Mouse (Mus musculus) liver, embryonic 15.5 days (tissue): ENCODE measurements around the gene Ppm1b. TPM values are rescaled to one million over a fixed set of nuclear protein-coding genes. Genes with fewer than 3 reads are reported as not detected.

Source experiments
- ATAC-seq: fragments of 200-750 bp; cut with Nextera tagmentation; 2 replicates; pipeline ENCODE4 v1.8.0; 2017; ENCODE audit warnings: moderate number of reproducible peaks, mild to moderate bottlenecking, moderate library complexity; ENCODE audit not compliant: insufficient read depth
- H3K27ac ChIP-seq: fragments of 300-500 bp; sonication (generic); replicated peaks from 2 replicates; pipeline ENCODE4 v1.5.1; 2015; ENCODE audit warnings: mild to moderate bottlenecking, inconsistent platforms
- H3K27me3 ChIP-seq: fragments of 300-500 bp; sonication (generic); 2 replicates; pipeline ENCODE4 v1.6.1; 2015; ENCODE audit warnings: mild to moderate bottlenecking, inconsistent platforms
- H3K36me3 ChIP-seq: fragments of 300-500 bp; sonication (generic); replicated peaks from 2 replicates; pipeline ENCODE4 v1.6.1; 2015; ENCODE audit warnings: moderate library complexity, mild to moderate bottlenecking, inconsistent platforms
- H3K4me1 ChIP-seq: fragments of 300-500 bp; sonication (generic); replicated peaks from 2 replicates; pipeline ENCODE4 v1.6.1; 2015; ENCODE audit warnings: inconsistent platforms
- H3K4me2 ChIP-seq: fragments of 300-500 bp; sonication (generic); 2 replicates; pipeline ENCODE4 v1.6.1; 2015; ENCODE audit warnings: moderate library complexity, mild to moderate bottlenecking, inconsistent platforms
- H3K4me3 ChIP-seq: fragments of 300-500 bp; sonication (generic); replicated peaks from 2 replicates; pipeline ENCODE4 v1.5.1; 2015; ENCODE audit warnings: mild to moderate bottlenecking, inconsistent platforms
- H3K9ac ChIP-seq: fragments of 300-500 bp; sonication (generic); 2 replicates; pipeline ENCODE4 v1.6.1; 2015; ENCODE audit warnings: moderate library complexity, mild to moderate bottlenecking, inconsistent platforms
- H3K9me3 ChIP-seq: fragments of 300-500 bp; sonication (generic); replicated peaks from 2 replicates; pipeline ENCODE4 v1.6.1; 2016; ENCODE audit warnings: inconsistent platforms
- WGBS: fragments of 180-500 bp; shearing (Covaris S2); methylation state at CpG from one replicate; pipeline ENCODE4 v1.1.7; 2015; ENCODE audit warnings: mixed read lengths; ENCODE audit not compliant: insufficient replicate concordance; 5-methylcytosine and 5-hydroxymethylcytosine counted together
- polyA plus RNA-seq: library from polyadenylated mRNA; unstranded; fragments of >200 nt; fragmentation: Nextera tagmentation; extraction: Ambion mirVana; gene quantifications from 2 replicates; pipeline ENCODE4 v1.2.1, GENCODE M21; 2015

The Ppm1b gene
- polyA plus RNA-seq, 1 experiment from 2014 or later, result 52.7 TPM

GRCm38 (mm10) chr17:85067331-85067730 is 110.8 kb downstream of the Ppm1b start:
- Histone ChIP-seq H3K4me2 (no peak overlapping the region), H3K9me3 (no peaks in the 10 kb centered on the region), H3K9ac (no peak overlapping the region), H3K27me3 (no peaks in the 10 kb centered on the region), H3K4me3 (no peak overlapping the region), H3K4me1 (no peaks in the 10 kb centered on the region), H3K27ac (no peak overlapping the region), H3K36me3 (peaks cover 51% of the 10 kb centered on the region)
- no peak for ATAC-seq
- 88% methylated on average over 7 of the region's 7 CpGs for WGBS

- Histone ChIP-seq H3K9me3 (no peaks in the 10 kb centered on the region), H3K4me2 (no peak overlapping the region), H3K9ac (no peak overlapping the region), H3K36me3 (peaks cover 26% of the 10 kb centered on the region), H3K27me3 (no peaks in the 10 kb centered on the region), H3K4me1 (no peaks in the 10 kb centered on the region), H3K27ac (no peak overlapping the region), H3K4me3 (no peak overlapping the region)
- ATAC-seq, result no peak
- WGBS, result 75% methylated on average over 6 of the region's 6 CpGs
These were observed 114.1 kb downstream of the Ppm1b start for GRCm38 (mm10) chr17:85070658-85071057.

GRCm38 (mm10) chr17:85071088-85071775 is 114.7 kb downstream of the Ppm1b start:
- no peak for ATAC-seq
- H3K9ac ChIP-seq, result no peak overlapping the region
- H3K27ac ChIP-seq, result no peak overlapping the region
- no peak overlapping the region for H3K4me3 ChIP-seq
- H3K9me3 ChIP-seq, result no peaks in the 10 kb centered on the region
- H3K27me3 ChIP-seq, result no peaks in the 10 kb centered on the region
- no peaks in the 10 kb centered on the region for H3K4me1 ChIP-seq
- 74% methylated on average over 8 of the region's 8 CpGs for WGBS
- no peak overlapping the region for H3K4me2 ChIP-seq
- peaks cover 26% of the 10 kb centered on the region for H3K36me3 ChIP-seq

GRCm38 (mm10) chr17:85072383-85072782 is 115.8 kb downstream of the Ppm1b start:
- Histone ChIP-seq H3K9ac (no peak overlapping the region), H3K4me1 (no peaks in the 10 kb centered on the region), H3K4me3 (no peak overlapping the region), H3K4me2 (no peak overlapping the region), H3K9me3 (no peaks in the 10 kb centered on the region), H3K27me3 (no peaks in the 10 kb centered on the region), H3K36me3 (peaks cover 23% of the 10 kb centered on the region), H3K27ac (no peak overlapping the region)
- no peak for ATAC-seq
- 79% methylated on average over 11 of the region's 11 CpGs for WGBS

- Histone ChIP-seq H3K36me3 (peaks cover 27% of the 10 kb centered on the region), H3K27ac (no peak overlapping the region), H3K4me3 (no peak overlapping the region), H3K4me2 (no peak overlapping the region), H3K9me3 (no peaks in the 10 kb centered on the region), H3K4me1 (no peaks in the 10 kb centered on the region), H3K9ac (no peak overlapping the region), H3K27me3 (no peaks in the 10 kb centered on the region)
- WGBS, result 70% methylated on average over 7 of the region's 7 CpGs
- no peak for ATAC-seq
These were observed 116.7 kb downstream of the Ppm1b start for GRCm38 (mm10) chr17:85073214-85073613.

Other genes with a start within 250 kb of the Ppm1b start
- 35.6 and 37.9 TPM in 2 replicates for gene Lrpprc, start 166.0 kb upstream of the Ppm1b start, polyA plus RNA-seq
- 2.1 and 4.3 TPM in 2 replicates for gene Slc3a1, start 71.6 kb downstream of the Ppm1b start, polyA plus RNA-seq
- gene Prepl, start 133.5 kb downstream of the Ppm1b start, polyA plus RNA-seq, result 7.0 TPM in 2 replicates
- 2.7 and 3.0 TPM in 2 replicates for gene Camkmt, start 133.8 kb downstream of the Ppm1b start, polyA plus RNA-seq